Mouse (Mus musculus) olfactory bulb, adult 2 months (tissue): Measurements from ENCODE around the gene Ankef1.

ENCODE experiments used
- CTCF ChIP-seq: fragments of 200-500 bp; IDR thresholded peaks from 2 replicates; pipeline ENCODE4 v1.5.1; 2012; ENCODE audit warnings: low read depth, mild to moderate bottlenecking, low read length, moderate library complexity; ENCODE audit not compliant: insufficient read depth
- POLR2A ChIP-seq: fragments of 200-500 bp; IDR thresholded peaks from 2 replicates; pipeline ENCODE4 v1.6.1; 2012; ENCODE audit warnings: mild to moderate bottlenecking, low read depth, low read length, moderate library complexity; ENCODE audit not compliant: insufficient read depth

GRCm38 (mm10) chr2:136532033-136532432 is 30.3 kb downstream of the Ankef1 start:
- TF ChIP-seq CTCF, result no peak
- TF ChIP-seq POLR2A, result peak; percentile 57; the same call in 1 of the 2 replicates
